Mouse (Mus musculus): ENCODE measurements around the gene Uhrf1bp1l. TPM values are rescaled to one million over a fixed set of nuclear protein-coding genes. Genes with fewer than 3 reads are reported as not detected.

The Uhrf1bp1l gene
- total RNA-seq, 1 experiment from 2014 or later: 61.7 TPM

GRCm38 (mm10) chr10:89745666-89746020 lies 852 bp downstream of the Uhrf1bp1l start:
- no peak for DNase-seq

DNA sequence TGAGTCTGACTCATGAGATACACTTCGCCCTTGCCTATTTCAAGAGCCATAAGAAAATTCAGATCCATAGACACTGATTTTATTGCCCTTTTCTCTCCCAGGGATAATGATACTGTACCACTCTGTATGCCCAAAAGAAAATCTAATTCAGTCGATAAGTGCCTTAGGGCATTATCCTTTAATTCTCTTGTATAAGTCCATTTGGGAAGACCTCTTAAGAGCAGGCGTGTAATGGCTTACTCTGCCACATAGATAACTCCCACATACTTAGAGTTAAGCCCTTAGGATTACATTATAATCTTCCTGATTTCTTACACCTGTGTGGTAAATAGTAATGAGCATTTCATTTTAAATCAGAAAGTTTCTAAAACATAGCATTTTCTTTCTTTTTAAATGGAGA lies 1.8 kb downstream of the Uhrf1bp1l start:
- no peak for DNase-seq

- DNase-seq: no peak
These were observed 2.6 kb downstream of the Uhrf1bp1l start for GRCm38 (mm10) chr10:89747221-89747905.

DNA sequence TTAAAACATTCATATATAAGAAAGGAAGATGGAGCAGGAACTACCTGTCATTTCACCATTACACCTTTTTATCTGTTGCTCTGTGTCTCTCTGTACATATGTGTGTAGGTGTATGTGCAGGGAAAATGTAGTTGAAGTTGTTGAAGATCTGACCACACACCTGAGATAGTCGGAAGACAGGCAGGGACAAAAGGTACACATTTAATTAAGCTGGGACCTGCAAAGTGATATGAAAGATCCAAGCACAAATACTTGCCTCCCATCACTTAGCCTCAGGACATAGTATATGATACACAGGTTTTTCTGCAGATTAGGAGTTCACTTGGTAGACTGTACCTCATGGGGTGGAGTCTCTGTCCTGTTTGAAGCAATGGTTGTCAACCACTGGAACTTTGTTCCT lies 3.1 kb downstream of the Uhrf1bp1l start:
- no peak for DNase-seq

- DNase-seq: no peak
These were observed 3.8 kb downstream of the Uhrf1bp1l start for GRCm38 (mm10) chr10:89748619-89749018.

DNA sequence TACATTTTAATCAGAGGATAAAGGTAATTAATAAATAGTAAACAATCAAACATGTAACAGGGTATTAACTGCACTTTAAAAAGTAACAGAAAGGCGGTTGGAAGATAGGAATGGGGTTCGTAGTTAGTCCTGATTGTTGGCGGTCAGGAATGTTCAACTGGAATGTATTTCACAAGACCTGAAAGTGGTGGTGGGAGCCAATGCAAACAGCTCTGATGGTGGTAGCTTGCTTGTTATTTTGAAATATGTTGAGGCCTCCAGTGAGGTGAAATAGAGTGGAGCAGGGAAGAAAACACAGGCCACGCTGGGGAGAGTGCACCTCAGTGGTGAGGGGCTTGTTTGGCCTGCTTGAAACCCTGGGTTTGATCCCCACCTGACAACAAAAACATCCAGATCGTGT lies 6.3 kb downstream of the Uhrf1bp1l start:
- no peak for DNase-seq

GRCm38 (mm10) chr10:89755231-89755630 lies 10.4 kb downstream of the Uhrf1bp1l start:
- DNase-seq: no peak

GRCm38 (mm10) chr10:89760772-89761171 lies 16.0 kb downstream of the Uhrf1bp1l start:
- no peak for DNase-seq

DNA sequence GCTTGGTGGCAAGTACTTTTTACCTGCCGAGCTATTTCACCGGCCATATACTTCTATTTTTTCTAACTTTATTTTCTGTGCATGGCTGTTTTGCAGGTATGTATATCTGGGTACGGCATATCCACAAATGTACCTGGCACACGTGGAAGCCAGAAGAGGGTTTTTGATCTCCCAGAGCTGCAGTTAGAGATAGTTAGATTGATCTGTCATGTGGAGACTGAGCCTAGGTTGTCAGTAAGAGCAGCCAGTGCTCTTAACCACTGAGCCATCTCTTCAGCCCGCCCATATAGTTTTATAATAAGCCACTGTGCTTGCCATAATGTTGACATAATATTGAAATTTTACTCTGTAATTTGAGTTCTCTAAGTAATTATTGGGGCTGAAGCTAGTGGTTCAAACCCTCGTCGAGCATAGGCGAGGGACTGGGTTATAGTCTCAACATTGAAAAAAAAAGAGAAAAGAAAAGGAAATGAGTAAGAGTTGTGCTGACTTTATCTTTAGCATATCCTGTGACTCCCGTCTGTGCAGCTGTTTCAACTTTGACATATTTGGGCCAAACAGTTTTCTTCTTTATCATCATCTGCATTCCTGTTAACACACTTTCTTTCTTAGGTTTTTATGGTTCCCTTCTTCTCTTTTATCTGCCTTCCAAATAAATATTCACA lies 19.8 kb downstream of the Uhrf1bp1l start:
- DNase-seq: no peak

GRCm38 (mm10) chr10:89765790-89766714 lies 21.3 kb downstream of the Uhrf1bp1l start:
- no peak for DNase-seq

- no peak for DNase-seq
These were observed 23.7 kb downstream of the Uhrf1bp1l start for GRCm38 (mm10) chr10:89768352-89769020.

GRCm38 (mm10) chr10:89769096-89769495 lies 24.3 kb downstream of the Uhrf1bp1l start:
- no peak for DNase-seq

DNA sequence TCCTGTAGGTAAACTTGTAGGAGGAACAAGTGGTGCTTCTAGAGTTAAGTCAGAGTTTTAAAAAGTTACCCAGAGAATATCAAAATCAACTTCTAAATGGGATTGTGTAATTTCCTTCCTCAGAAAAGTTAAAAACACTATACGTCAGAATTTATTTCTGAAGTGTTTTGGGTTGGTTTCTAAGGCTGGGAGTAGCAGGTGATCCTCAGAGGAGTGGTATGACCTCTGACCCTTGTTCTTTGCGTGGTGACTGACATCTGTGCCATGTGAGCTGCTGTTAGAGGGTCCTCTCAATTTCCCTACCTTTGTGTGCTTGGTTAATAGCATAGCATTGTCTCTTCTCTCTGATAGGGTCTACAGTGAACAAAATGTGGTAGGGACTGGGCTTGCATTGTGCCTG lies 27.1 kb downstream of the Uhrf1bp1l start:
- no peak for DNase-seq

DNA sequence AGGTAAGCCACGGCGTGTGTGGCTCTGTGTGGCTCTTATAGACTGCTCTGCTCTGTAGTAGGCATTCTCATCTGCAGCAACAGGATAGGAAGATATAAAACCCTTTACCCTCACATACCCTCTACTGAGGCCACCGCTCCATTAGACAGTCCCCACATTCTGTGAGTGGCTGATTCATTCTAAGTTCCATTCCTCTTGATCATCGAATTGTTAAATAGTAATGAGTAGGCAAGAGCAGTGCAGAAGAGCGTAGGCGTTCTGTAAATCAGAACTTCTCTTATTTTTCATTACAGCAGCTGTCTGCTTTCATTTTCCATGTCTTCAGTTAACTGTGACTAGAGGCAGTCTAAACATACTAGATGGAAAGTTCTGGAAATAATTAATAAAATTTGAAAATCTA lies 31.2 kb downstream of the Uhrf1bp1l start:
- no peak for DNase-seq

DNA sequence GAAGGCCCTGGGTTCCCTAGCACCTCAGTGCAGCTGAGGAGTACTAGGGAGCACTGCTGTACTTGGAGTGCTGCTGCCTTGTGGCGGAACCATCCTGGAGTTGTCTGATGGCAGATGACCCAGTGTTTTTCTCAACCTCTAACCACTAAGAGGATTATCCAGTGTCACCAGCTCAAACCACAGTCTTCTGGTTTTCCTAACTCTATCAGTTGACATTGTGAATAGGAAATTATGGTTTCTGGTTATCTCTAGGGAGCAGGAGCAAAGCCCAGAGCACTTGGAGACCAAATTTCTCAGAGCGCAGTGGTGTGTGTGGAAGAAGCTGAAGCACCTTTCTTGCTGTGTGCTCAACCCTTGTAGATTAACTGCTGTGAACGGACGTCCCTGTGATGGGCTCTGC lies 47.1 kb downstream of the Uhrf1bp1l start:
- DNase-seq: no peak

DNA sequence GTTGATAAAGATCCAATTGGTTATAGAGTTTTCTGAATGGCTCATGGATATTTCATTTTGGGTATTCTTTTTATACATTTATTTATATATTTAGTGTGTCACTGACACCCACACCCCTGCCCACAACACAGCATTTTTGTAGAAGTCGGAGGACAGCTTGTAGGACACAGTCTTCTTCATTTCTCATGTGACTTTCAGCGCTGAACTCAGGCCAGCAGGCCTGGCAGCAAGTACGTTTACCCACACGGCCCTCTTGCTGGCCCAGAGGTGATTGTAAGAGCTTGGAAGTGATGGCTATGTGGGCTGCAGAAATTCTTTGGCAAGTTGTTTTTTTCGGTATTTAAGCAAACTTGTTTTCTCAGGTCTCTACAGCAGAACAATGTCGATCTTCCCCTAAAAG lies 49.3 kb downstream of the Uhrf1bp1l start:
- DNase-seq: peak; percentile 28

DNA sequence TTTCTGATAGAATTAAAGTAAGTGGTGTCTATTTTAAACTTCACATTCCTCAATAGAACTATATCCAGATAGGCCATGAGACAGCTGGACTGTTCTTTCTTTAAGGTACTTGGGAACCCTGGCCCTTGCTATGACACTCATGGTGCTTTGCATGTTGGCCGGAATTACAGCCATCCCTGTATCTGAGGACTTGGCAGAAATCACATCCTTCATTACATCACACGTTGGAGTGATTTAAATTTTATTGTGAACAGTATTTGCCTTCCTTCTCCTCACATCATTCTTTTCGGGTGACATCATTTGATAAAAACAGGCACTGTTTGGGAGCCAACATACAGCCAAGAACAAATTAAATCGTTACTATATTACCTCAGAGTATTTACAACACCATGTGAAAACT lies 74.4 kb downstream of the Uhrf1bp1l start:
- no peak for DNase-seq

DNA sequence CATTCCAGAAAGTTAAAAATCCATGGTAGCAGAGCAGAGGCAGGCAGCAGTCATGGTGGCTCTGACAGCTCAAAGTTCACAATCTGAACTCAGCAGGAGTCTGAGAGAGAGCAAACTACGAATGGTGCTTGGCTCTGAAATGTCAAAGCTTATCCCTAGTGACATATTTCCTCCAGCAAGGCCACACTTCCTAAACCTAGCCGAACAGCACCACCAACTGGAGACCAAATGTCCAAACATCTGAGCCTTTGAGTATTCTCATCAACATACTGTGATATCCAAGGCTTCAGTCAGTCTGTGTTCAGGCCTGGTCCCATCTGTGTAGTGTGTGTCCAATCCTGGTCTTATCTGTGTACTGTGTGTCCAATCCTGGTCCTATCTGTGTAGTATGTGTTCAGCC lies 79.1 kb downstream of the Uhrf1bp1l start:
- DNase-seq: peak; percentile 65

GRCm38 (mm10) chr10:89826896-89827295 lies 82.1 kb downstream of the Uhrf1bp1l start:
- no peak for DNase-seq

DNA sequence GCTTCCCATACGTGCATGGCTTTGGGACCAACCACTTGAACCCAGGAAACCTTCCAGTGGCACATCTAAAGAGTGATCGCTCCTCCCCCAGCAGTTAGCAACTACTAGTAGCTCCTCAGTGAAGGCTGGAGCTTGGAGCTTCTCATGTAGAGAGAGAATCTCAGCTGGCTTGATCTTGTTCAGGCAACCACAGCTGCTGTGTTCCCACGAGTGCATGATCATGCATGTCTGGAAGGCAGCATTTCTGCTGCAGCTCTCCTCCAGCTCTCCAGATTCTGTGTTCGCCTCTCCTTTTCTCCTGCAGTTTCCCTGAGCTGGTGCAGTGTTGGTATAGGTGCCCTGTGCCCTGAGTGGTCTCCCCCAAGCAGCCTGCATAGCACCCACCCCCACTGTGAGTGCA lies 87.5 kb downstream of the Uhrf1bp1l start:
- no peak for DNase-seq

- peak; percentile 23 for DNase-seq
These were observed 88.4 kb downstream of the Uhrf1bp1l start for GRCm38 (mm10) chr10:89833166-89833565.

DNA sequence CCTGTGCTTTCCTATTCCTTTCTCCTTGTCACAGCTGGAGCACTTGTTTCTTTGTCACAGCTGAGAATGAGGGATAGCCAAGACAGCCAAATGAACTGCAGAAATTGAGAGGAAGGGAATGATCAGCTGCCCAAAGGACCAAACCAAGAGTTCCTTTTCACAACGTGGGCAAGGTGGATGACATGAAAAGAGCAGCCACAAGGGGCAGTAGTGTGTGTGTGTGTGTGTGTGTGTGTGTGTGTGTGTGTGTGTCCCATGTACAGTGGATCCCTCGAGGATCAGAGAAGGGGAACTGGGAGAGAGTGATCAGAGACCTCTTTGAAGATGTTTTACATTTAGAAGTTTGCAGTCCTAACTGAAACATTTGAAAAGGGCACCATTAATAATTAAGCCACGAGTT lies 92.7 kb downstream of the Uhrf1bp1l start:
- no peak for DNase-seq

DNA sequence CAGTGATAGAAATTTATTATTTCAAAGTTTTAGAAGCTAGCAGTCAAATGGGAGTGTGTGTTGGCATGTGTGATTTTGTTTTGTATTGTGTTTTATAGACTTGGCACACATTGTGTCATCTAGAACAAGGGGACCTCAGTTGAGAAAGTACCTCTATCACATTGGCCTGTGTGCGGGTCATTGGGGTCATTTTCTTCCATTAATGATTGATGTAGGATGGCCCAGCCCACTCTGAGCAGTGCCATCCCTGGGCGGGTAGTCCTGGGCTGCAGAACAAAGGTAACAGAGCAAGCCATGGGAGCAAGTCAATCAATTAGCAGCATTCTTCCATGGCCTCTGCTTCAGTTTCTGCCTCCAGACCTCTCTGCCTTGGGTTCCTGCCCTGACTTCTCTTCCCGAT lies 94.0 kb downstream of the Uhrf1bp1l start:
- no peak for DNase-seq

Data from adrenal gland, postnatal 14 days (tissue).